Mouse (Mus musculus) liver, embryonic 14.5 days (tissue): ENCODE measurements around the gene Apobec1.
A peak's percentile ranks its signal among the peaks of the same experiment; 100 is the strongest.

Experiments used
- CTCF ChIP-seq: IDR thresholded peaks from 2 replicates; pipeline ENCODE4 v1.5.1; 2016; ENCODE audit warnings: antibody characterized with exemption, low read depth, control low read depth
- EP300 ChIP-seq: IDR thresholded peaks from 2 replicates; pipeline ENCODE4 v1.6.1; 2016; ENCODE audit warnings: antibody characterized with exemption, low read depth

DNA sequence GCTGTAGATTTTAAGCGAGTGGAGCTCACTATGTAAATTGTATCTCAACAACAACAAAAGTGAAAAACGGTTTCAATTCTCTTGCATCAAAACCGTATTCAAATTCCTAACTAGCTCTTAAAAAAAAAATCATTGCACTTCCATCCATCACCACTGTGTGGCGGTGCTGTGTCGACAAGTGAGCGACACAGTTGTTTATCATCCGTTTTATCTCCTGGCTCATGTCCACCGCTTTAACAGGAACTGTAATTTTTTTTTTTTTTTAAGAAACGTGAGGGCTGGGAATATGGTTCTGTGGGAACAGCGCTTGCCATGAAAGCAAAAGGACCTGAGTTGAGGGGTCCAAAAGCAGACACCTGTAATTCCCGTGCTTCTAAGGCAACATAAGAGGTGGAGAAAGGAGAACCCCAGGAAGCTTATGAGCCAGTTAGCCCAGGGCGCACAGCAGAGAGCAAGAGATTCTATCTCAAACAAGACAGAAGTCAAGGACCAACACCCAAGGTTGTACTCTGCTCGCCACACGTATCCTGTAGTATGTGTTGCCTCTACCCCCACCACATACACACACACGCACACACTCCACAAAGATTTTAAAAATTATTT lies 45.2 kb downstream of the Apobec1 start:
- TF ChIP-seq EP300 (no peak), CTCF (peak; percentile 75)
